Mouse (Mus musculus): ENCODE measurements at regions not wholly inside any gene's neighbourhood (a gene's known extent, or its start where the extent isn't known, plus 50 kb on each side); places are given as distances from the start of the nearest gene placed in this dataset.
A peak's percentile ranks its signal among the peaks of the same experiment; 100 is the strongest.

- ATAC-seq (ENCODE audit: low FRiP score) = no peak
- Histone ChIP-seq H3K4me2 (replicated peaks) (no peak overlapping the region), H3K4me1 (replicated peaks; ENCODE audit: control insufficient read depth, insufficient read depth, low read length) (no peaks in the 10 kb centered on the region), H3K9ac (no peak overlapping the region), H3K9me3 (ENCODE audit: control insufficient read depth, low read length) (no peaks in the 10 kb centered on the region), H3K4me3 (replicated peaks; ENCODE audit: low read length) (no peak overlapping the region), H3K27me3 (ENCODE audit: control insufficient read depth, insufficient read depth, low read length) (no peaks in the 10 kb centered on the region), H3K36me3 (replicated peaks; ENCODE audit: control insufficient read depth, insufficient read depth) (no peaks in the 10 kb centered on the region), H3K27ac (no peak overlapping the region)
- 71% methylated on average over 4 of the region's 4 CpGs for WGBS
- DNase-seq (ENCODE audit: low spot score) = peak; percentile 28
These were observed 86.1 kb downstream of the Abhd5 start for GRCm38 (mm10) chr9:122437464-122437863.

- no peaks in the 10 kb centered on the region for H3K27me3 ChIP-seq (ENCODE audit: control insufficient read depth, insufficient read depth, low read length)
- H3K9me3 ChIP-seq (ENCODE audit: control insufficient read depth, low read length) = no peaks in the 10 kb centered on the region
- no peaks in the 10 kb centered on the region for H3K36me3 ChIP-seq (replicated peaks; ENCODE audit: control insufficient read depth, insufficient read depth)
- 79% methylated on average over 5 of the region's 5 CpGs for WGBS
- DNase-seq (ENCODE audit: low spot score) (no peak), ATAC-seq (ENCODE audit: low FRiP score) (no peak)
- H3K27ac ChIP-seq = no peak overlapping the region
- H3K4me1 ChIP-seq (replicated peaks; ENCODE audit: control insufficient read depth, insufficient read depth, low read length) = no peaks in the 10 kb centered on the region; the same call in 1 of the 2 replicates
- no peak overlapping the region for H3K4me2 ChIP-seq (replicated peaks)
- no peak overlapping the region for H3K4me3 ChIP-seq (replicated peaks; ENCODE audit: low read length)
- H3K9ac ChIP-seq = no peak overlapping the region
These were observed 95.1 kb downstream of the Abhd5 start for GRCm38 (mm10) chr9:122446387-122447105.

GRCm38 (mm10) chr9:122447568-122447967 is 96.2 kb downstream of the Abhd5 start:
- no peaks in the 10 kb centered on the region for H3K27me3 ChIP-seq (ENCODE audit: control insufficient read depth, insufficient read depth, low read length)
- ATAC-seq (ENCODE audit: low FRiP score) (no peak), DNase-seq (ENCODE audit: low spot score) (no peak)
- no peak overlapping the region for H3K4me2 ChIP-seq (replicated peaks)
- 86% methylated on average over 7 of the region's 7 CpGs for WGBS
- H3K36me3 ChIP-seq (replicated peaks; ENCODE audit: control insufficient read depth, insufficient read depth) = no peaks in the 10 kb centered on the region
- H3K4me1 ChIP-seq (replicated peaks; ENCODE audit: control insufficient read depth, insufficient read depth, low read length) = no peaks in the 10 kb centered on the region; the same call in 1 of the 2 replicates
- H3K9ac ChIP-seq = no peak overlapping the region
- H3K9me3 ChIP-seq (ENCODE audit: control insufficient read depth, low read length) = no peaks in the 10 kb centered on the region
- no peak overlapping the region for H3K27ac ChIP-seq
- H3K4me3 ChIP-seq (replicated peaks; ENCODE audit: low read length) = no peak overlapping the region

GRCm38 (mm10) chr9:122448342-122448741 is 96.9 kb downstream of the Abhd5 start:
- Histone ChIP-seq H3K27ac (no peak overlapping the region), H3K36me3 (replicated peaks; ENCODE audit: control insufficient read depth, insufficient read depth) (no peaks in the 10 kb centered on the region), H3K27me3 (ENCODE audit: control insufficient read depth, insufficient read depth, low read length) (no peaks in the 10 kb centered on the region), H3K9ac (no peak overlapping the region), H3K4me1 (replicated peaks; ENCODE audit: control insufficient read depth, insufficient read depth, low read length) (no peaks in the 10 kb centered on the region; the same call in 1 of the 2 replicates), H3K4me2 (replicated peaks) (no peak overlapping the region), H3K4me3 (replicated peaks; ENCODE audit: low read length) (no peak overlapping the region), H3K9me3 (ENCODE audit: control insufficient read depth, low read length) (no peaks in the 10 kb centered on the region)
- ATAC-seq (ENCODE audit: low FRiP score) (no peak), DNase-seq (ENCODE audit: low spot score) (no peak)
- 53% methylated on average over 4 of the region's 4 CpGs for WGBS

- no peaks in the 10 kb centered on the region for H3K9me3 ChIP-seq (ENCODE audit: control insufficient read depth, low read length)
- H3K9ac ChIP-seq = no peak overlapping the region
- no peaks in the 10 kb centered on the region; the same call in 1 of the 2 replicates for H3K4me1 ChIP-seq (replicated peaks; ENCODE audit: control insufficient read depth, insufficient read depth, low read length)
- no peak overlapping the region for H3K4me2 ChIP-seq (replicated peaks)
- WGBS = 65% methylated on average over 5 of the region's 5 CpGs
- no peaks in the 10 kb centered on the region for H3K27me3 ChIP-seq (ENCODE audit: control insufficient read depth, insufficient read depth, low read length)
- H3K27ac ChIP-seq = no peak overlapping the region
- ATAC-seq (ENCODE audit: low FRiP score) (no peak), DNase-seq (ENCODE audit: low spot score) (no peak)
- no peak overlapping the region for H3K4me3 ChIP-seq (replicated peaks; ENCODE audit: low read length)
- no peaks in the 10 kb centered on the region for H3K36me3 ChIP-seq (replicated peaks; ENCODE audit: control insufficient read depth, insufficient read depth)
These were observed 99.1 kb downstream of the Abhd5 start for GRCm38 (mm10) chr9:122450524-122450923.

GRCm38 (mm10) chr9:122455301-122455700 is 103.9 kb downstream of the Abhd5 start:
- H3K4me1 ChIP-seq (replicated peaks; ENCODE audit: control insufficient read depth, insufficient read depth, low read length) = no peaks in the 10 kb centered on the region
- no peaks in the 10 kb centered on the region for H3K27me3 ChIP-seq (ENCODE audit: control insufficient read depth, insufficient read depth, low read length)
- H3K4me2 ChIP-seq (replicated peaks) = no peak overlapping the region
- WGBS = 65% methylated on average over 8 of the region's 8 CpGs
- ATAC-seq (ENCODE audit: low FRiP score) (no peak), DNase-seq (ENCODE audit: low spot score) (no peak)
- H3K9ac ChIP-seq = no peak overlapping the region
- no peaks in the 10 kb centered on the region for H3K36me3 ChIP-seq (replicated peaks; ENCODE audit: control insufficient read depth, insufficient read depth)
- H3K27ac ChIP-seq = no peak overlapping the region
- no peak overlapping the region for H3K4me3 ChIP-seq (replicated peaks; ENCODE audit: low read length)
- no peaks in the 10 kb centered on the region for H3K9me3 ChIP-seq (ENCODE audit: control insufficient read depth, low read length)

GRCm38 (mm10) chr9:122455779-122456178 is 104.4 kb downstream of the Abhd5 start:
- no peak for DNase-seq (ENCODE audit: low spot score)
- no peak for ATAC-seq (ENCODE audit: low FRiP score)
- WGBS = 79% methylated on average over 6 of the region's 6 CpGs

GRCm38 (mm10) chr9:122459491-122459890 is 108.1 kb downstream of the Abhd5 start:
- H3K4me2 ChIP-seq (replicated peaks) = no peak overlapping the region
- H3K27me3 ChIP-seq (ENCODE audit: control insufficient read depth, insufficient read depth, low read length) = no peaks in the 10 kb centered on the region
- no peak for DNase-seq (ENCODE audit: low spot score)
- H3K9ac ChIP-seq = no peak overlapping the region
- WGBS = 90% methylated on average over 6 of the region's 6 CpGs
- H3K4me3 ChIP-seq (replicated peaks; ENCODE audit: low read length) = no peak overlapping the region
- ATAC-seq (ENCODE audit: low FRiP score) = no peak
- no peak overlapping the region for H3K27ac ChIP-seq
- H3K9me3 ChIP-seq (ENCODE audit: control insufficient read depth, low read length) = no peaks in the 10 kb centered on the region
- no peaks in the 10 kb centered on the region for H3K4me1 ChIP-seq (replicated peaks; ENCODE audit: control insufficient read depth, insufficient read depth, low read length)
- no peaks in the 10 kb centered on the region for H3K36me3 ChIP-seq (replicated peaks; ENCODE audit: control insufficient read depth, insufficient read depth)

More at GRCm38 (mm10) chr9:122455779-122456178, 104.4 kb downstream of the Abhd5 start:
- Histone ChIP-seq H3K4me1 (replicated peaks; ENCODE audit: control insufficient read depth, insufficient read depth, low read length) (no peaks in the 10 kb centered on the region), H3K27me3 (ENCODE audit: control insufficient read depth, insufficient read depth, low read length) (no peaks in the 10 kb centered on the region), H3K4me2 (replicated peaks) (no peak overlapping the region), H3K9me3 (ENCODE audit: control insufficient read depth, low read length) (no peaks in the 10 kb centered on the region), H3K36me3 (replicated peaks; ENCODE audit: control insufficient read depth, insufficient read depth) (no peaks in the 10 kb centered on the region), H3K27ac (no peak overlapping the region), H3K4me3 (replicated peaks; ENCODE audit: low read length) (no peak overlapping the region), H3K9ac (no peak overlapping the region)

- 96% methylated on average over 2 of the region's 2 CpGs for WGBS
- H3K9me3 ChIP-seq (ENCODE audit: control insufficient read depth, low read length) = no peaks in the 10 kb centered on the region
- no peak overlapping the region for H3K4me3 ChIP-seq (replicated peaks; ENCODE audit: low read length)
- H3K9ac ChIP-seq = no peak overlapping the region
- H3K27ac ChIP-seq = no peak overlapping the region
- DNase-seq (ENCODE audit: low spot score) (no peak), ATAC-seq (ENCODE audit: low FRiP score) (no peak)
- no peaks in the 10 kb centered on the region for H3K4me1 ChIP-seq (replicated peaks; ENCODE audit: control insufficient read depth, insufficient read depth, low read length)
- H3K4me2 ChIP-seq (replicated peaks) = no peak overlapping the region
- no peaks in the 10 kb centered on the region for H3K36me3 ChIP-seq (replicated peaks; ENCODE audit: control insufficient read depth, insufficient read depth)
- H3K27me3 ChIP-seq (ENCODE audit: control insufficient read depth, insufficient read depth, low read length) = no peaks in the 10 kb centered on the region
These were observed 120.1 kb downstream of the Abhd5 start for GRCm38 (mm10) chr9:122471539-122471938.

- no peak for DNase-seq (ENCODE audit: low spot score)
- WGBS = 54% methylated on average over 3 of the region's 3 CpGs
- no peaks in the 10 kb centered on the region for H3K4me1 ChIP-seq (replicated peaks; ENCODE audit: control insufficient read depth, insufficient read depth, low read length)
These were observed 124.9 kb downstream of the Abhd5 start for GRCm38 (mm10) chr9:122476356-122476755.

More at GRCm38 (mm10) chr9:122476356-122476755, 124.9 kb downstream of the Abhd5 start:
- no peak for ATAC-seq (ENCODE audit: low FRiP score)
- Histone ChIP-seq H3K27me3 (ENCODE audit: control insufficient read depth, insufficient read depth, low read length) (no peaks in the 10 kb centered on the region), H3K36me3 (replicated peaks; ENCODE audit: control insufficient read depth, insufficient read depth) (no peaks in the 10 kb centered on the region), H3K4me3 (replicated peaks; ENCODE audit: low read length) (no peak overlapping the region), H3K9me3 (ENCODE audit: control insufficient read depth, low read length) (no peaks in the 10 kb centered on the region), H3K9ac (no peak overlapping the region), H3K4me2 (replicated peaks) (no peak overlapping the region), H3K27ac (no peak overlapping the region)

Data from hindbrain, embryonic 14.5 days (tissue).